Mouse (Mus musculus): Measurements from ENCODE around the gene Vmn1r89. TPM values are rescaled to one million over a fixed set of nuclear protein-coding genes. Genes with fewer than 3 reads are reported as not detected.

Gene Vmn1r89
- not detected in 2 replicates for polyA plus RNA-seq (2012; ENCODE audit: insufficient read depth, insufficient read length, missing spikeins)

GRCm38 (mm10) chr7:13212720-13213119 is at the start of gene Vmn1r89:
TSS of gene Vmn1r89 (plus strand) at chr7:13213020.
- no peak within 1 kb of the TSS for H3K27ac ChIP-seq (replicated peaks; ENCODE audit: low read depth, low read length)
- no peak within 1 kb of the TSS for H3K4me3 ChIP-seq (ENCODE audit: insufficient read depth, low read depth, low read length)
- no peaks in the 10 kb centered on the region for H3K4me1 ChIP-seq (ENCODE audit: control insufficient read depth, insufficient read depth, insufficient read length, low read length)

- Histone ChIP-seq H3K4me1 (ENCODE audit: control insufficient read depth, insufficient read depth, insufficient read length, low read length) (no peaks in the 10 kb centered on the region), H3K27ac (replicated peaks; ENCODE audit: low read depth, low read length) (no peak overlapping the region), H3K4me3 (ENCODE audit: insufficient read depth, low read depth, low read length) (no peak overlapping the region)
These were observed 48.2 kb downstream of the Vmn1r89 start for GRCm38 (mm10) chr7:13260746-13261700.

GRCm38 (mm10) chr7:13263851-13264250 is 51.0 kb downstream of the Vmn1r89 start:
- Histone ChIP-seq H3K27ac (replicated peaks; ENCODE audit: low read depth, low read length) (no peak overlapping the region), H3K4me1 (ENCODE audit: control insufficient read depth, insufficient read depth, insufficient read length, low read length) (no peaks in the 10 kb centered on the region), H3K4me3 (ENCODE audit: insufficient read depth, low read depth, low read length) (no peak overlapping the region)

DNA sequence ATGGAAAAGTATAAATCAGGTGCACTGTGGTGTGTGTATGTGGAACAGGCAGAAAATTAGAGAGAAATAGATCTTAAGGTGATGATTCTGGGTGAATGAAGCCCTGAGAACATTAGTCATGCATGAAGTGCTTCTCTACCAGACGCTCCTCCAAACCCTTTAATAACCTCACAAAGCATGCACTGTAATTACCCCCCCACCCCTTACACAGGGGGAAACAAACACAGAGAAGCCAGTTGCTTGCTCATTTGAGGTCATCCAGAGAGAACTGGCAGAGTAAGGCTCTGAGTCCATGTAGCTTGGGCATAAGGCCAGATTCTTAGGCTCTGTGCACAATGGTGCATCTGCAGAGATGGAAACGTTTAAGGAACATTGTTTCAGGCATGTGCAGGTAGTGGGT is 51.6 kb downstream of the Vmn1r89 start:
- Histone ChIP-seq H3K4me1 (ENCODE audit: control insufficient read depth, insufficient read depth, insufficient read length, low read length) (no peaks in the 10 kb centered on the region), H3K4me3 (ENCODE audit: insufficient read depth, low read depth, low read length) (no peak overlapping the region)

GRCm38 (mm10) chr7:13268749-13269260 is 56.0 kb downstream of the Vmn1r89 start:
- Histone ChIP-seq H3K4me1 (ENCODE audit: control insufficient read depth, insufficient read depth, insufficient read length, low read length) (no peaks in the 10 kb centered on the region), H3K27ac (replicated peaks; ENCODE audit: low read depth, low read length) (no peak overlapping the region), H3K4me3 (ENCODE audit: insufficient read depth, low read depth, low read length) (no peak overlapping the region)

More for the DNA sequence above, 51.6 kb downstream of the Vmn1r89 start:
- H3K27ac ChIP-seq (replicated peaks; ENCODE audit: low read depth, low read length), result no peak overlapping the region

- Histone ChIP-seq H3K4me1 (ENCODE audit: control insufficient read depth, insufficient read depth, insufficient read length, low read length) (no peaks in the 10 kb centered on the region), H3K4me3 (ENCODE audit: insufficient read depth, low read depth, low read length) (no peak overlapping the region), H3K27ac (replicated peaks; ENCODE audit: low read depth, low read length) (no peak overlapping the region)
These were observed 56.6 kb downstream of the Vmn1r89 start for GRCm38 (mm10) chr7:13269394-13269793.

Other genes with a start within 250 kb of the Vmn1r89 start
- 1.4 and 2.7 TPM in 2 replicates for gene Zfp324, start 247.2 kb upstream of the Vmn1r89 start, polyA plus RNA-seq (2012; ENCODE audit: insufficient read depth, insufficient read length, missing spikeins)
- 0.55 and 1.2 TPM in 2 replicates for gene Zfp446, start 235.2 kb upstream of the Vmn1r89 start, polyA plus RNA-seq (2012; ENCODE audit: insufficient read depth, insufficient read length, missing spikeins)
- gene Slc27a5, start 214.8 kb upstream of the Vmn1r89 start, polyA plus RNA-seq (2012; ENCODE audit: insufficient read depth, insufficient read length, missing spikeins), result not detected in 2 replicates
- gene Trim28, start 213.9 kb upstream of the Vmn1r89 start, polyA plus RNA-seq (2012; ENCODE audit: insufficient read depth, insufficient read length, missing spikeins), result 39.4 and 56.3 TPM in 2 replicates
- gene Zbtb45, start 203.0 kb upstream of the Vmn1r89 start, polyA plus RNA-seq (2012; ENCODE audit: insufficient read depth, insufficient read length, missing spikeins), result 2.1 and 4.0 TPM in 2 replicates
- 194 and 239 TPM in 2 replicates for gene Chmp2a, start 178.2 kb upstream of the Vmn1r89 start, polyA plus RNA-seq (2012; ENCODE audit: insufficient read depth, insufficient read length, missing spikeins)
- 258 and 293 TPM in 2 replicates for gene Ube2m, start 174.7 kb upstream of the Vmn1r89 start, polyA plus RNA-seq (2012; ENCODE audit: insufficient read depth, insufficient read length, missing spikeins)
- gene Mzf1, start 158.3 kb upstream of the Vmn1r89 start, polyA plus RNA-seq (2012; ENCODE audit: insufficient read depth, insufficient read length, missing spikeins), result not detected in 2 replicates
- 0.16 TPM in 1 of 2 replicates, not detected in the other for gene Vmn1r85, start 117.8 kb upstream of the Vmn1r89 start, polyA plus RNA-seq (2012; ENCODE audit: insufficient read depth, insufficient read length, missing spikeins)
- not detected in 2 replicates for gene Vmn1r86, start 93.1 kb upstream of the Vmn1r89 start, polyA plus RNA-seq (2012; ENCODE audit: insufficient read depth, insufficient read length, missing spikeins)
- not detected in 2 replicates for gene Vmn1r87, start 72.9 kb upstream of the Vmn1r89 start, polyA plus RNA-seq (2012; ENCODE audit: insufficient read depth, insufficient read length, missing spikeins)
- gene Vmn1r88, start 53.5 kb upstream of the Vmn1r89 start, polyA plus RNA-seq (2012; ENCODE audit: insufficient read depth, insufficient read length, missing spikeins), result not detected in 2 replicates
- gene Lig1, start 64.3 kb downstream of the Vmn1r89 start, polyA plus RNA-seq (2012; ENCODE audit: insufficient read depth, insufficient read length, missing spikeins), result 3.7 and 3.9 TPM in 2 replicates
- 5.0 and 6.5 TPM in 2 replicates for gene Zswim9, start 65.7 kb downstream of the Vmn1r89 start, polyA plus RNA-seq (2012; ENCODE audit: insufficient read depth, insufficient read length, missing spikeins)
- not detected in 2 replicates for gene Pla2g4c, start 111.6 kb downstream of the Vmn1r89 start, polyA plus RNA-seq (2012; ENCODE audit: insufficient read depth, insufficient read length, missing spikeins)
- not detected in 2 replicates for gene Cabp5, start 185.1 kb downstream of the Vmn1r89 start, polyA plus RNA-seq (2012; ENCODE audit: insufficient read depth, insufficient read length, missing spikeins)
- not detected in 2 replicates for gene Bsph1, start 237.8 kb downstream of the Vmn1r89 start, polyA plus RNA-seq (2012; ENCODE audit: insufficient read depth, insufficient read length, missing spikeins)

Data from brown adipose tissue, adult 24 weeks (tissue).